Mouse (Mus musculus): ENCODE measurements at regions not wholly inside any gene's neighbourhood (a gene's known extent, or its start where the extent isn't known, plus 50 kb on each side); places are given as distances from the start of the nearest gene placed in this dataset.
A peak's percentile ranks its signal among the peaks of the same experiment; 100 is the strongest.

GRCm38 (mm10) chr6:127362966-127363752, 83.5 kb upstream of the Parp11 start:
- no peak for ATAC-seq (ENCODE audit: insufficient read depth, low FRiP score)

DNA sequence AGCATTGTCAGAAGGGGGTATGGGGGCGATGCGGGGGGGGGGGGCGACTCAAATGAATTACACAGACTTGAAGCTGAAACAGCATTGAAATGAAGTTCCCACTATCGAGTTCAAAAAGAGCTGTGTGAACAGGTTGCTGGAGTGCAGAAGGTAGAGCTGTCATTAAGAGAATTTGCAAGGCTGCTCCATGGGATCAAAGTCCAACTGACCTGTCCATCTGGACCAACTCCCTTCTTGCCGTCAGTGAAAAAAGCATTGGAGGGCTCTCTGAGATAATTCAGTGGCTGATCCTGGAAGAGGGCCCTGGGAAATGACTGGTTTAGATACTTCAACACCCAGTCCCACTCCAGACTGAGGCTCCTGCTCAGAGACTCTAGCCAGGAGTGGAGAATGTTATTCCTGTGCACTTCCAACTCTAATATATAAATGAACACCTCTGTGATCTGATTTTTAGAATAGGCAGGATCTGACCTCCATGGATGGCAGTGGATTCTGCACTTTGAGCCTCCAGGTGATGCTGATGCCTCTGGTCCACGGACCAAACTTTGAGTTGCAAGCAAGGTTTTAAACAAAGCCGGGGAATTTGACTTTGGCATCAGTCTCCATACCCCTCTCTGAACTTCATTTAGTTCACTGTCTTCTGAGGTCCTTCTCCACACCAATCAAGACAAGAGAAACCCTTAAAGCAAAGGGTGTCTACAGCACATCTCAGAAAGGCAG, 82.6 kb upstream of the Parp11 start:
- Histone ChIP-seq H3K27ac (ENCODE audit: low read length) (no peak overlapping the region), H3K4me3 (replicated peaks; ENCODE audit: low read length) (no peak overlapping the region)

More at GRCm38 (mm10) chr6:127362966-127363752, 83.5 kb upstream of the Parp11 start:
- no peak overlapping the region for H3K27ac ChIP-seq (ENCODE audit: low read length)
- no peak overlapping the region for H3K4me3 ChIP-seq (replicated peaks; ENCODE audit: low read length)
- peaks cover 24% of the 10 kb centered on the region for H3K4me1 ChIP-seq (ENCODE audit: control insufficient read depth, insufficient read depth, low read length)
- H3K9me3 ChIP-seq (replicated peaks; ENCODE audit: control insufficient read depth, low read length), result no peaks in the 10 kb centered on the region
- 24% methylated on average over 8 of the region's 8 CpGs for WGBS
- no peaks in the 10 kb centered on the region for H3K27me3 ChIP-seq (ENCODE audit: control insufficient read depth, insufficient read depth, low read length)
- H3K9ac ChIP-seq (ENCODE audit: low read length), result 0 out of 2 replicates have a peak overlapping the region, but pooled peaks have one; percentile 28
- no peak overlapping the region for H3K4me2 ChIP-seq (ENCODE audit: low read depth, low read length)
- no peaks in the 10 kb centered on the region for H3K36me3 ChIP-seq (ENCODE audit: control insufficient read depth, insufficient read depth, low read length)

GRCm38 (mm10) chr6:127364591-127365187, 82.0 kb upstream of the Parp11 start:
- no peak for ATAC-seq (ENCODE audit: insufficient read depth, low FRiP score)

More for the DNA sequence above, 82.6 kb upstream of the Parp11 start:
- H3K4me2 ChIP-seq (ENCODE audit: low read depth, low read length), result no peak overlapping the region
- 36% methylated on average over 7 of the region's 7 CpGs for WGBS
- no peaks in the 10 kb centered on the region for H3K27me3 ChIP-seq (ENCODE audit: control insufficient read depth, insufficient read depth, low read length)
- peaks cover 20% of the 10 kb centered on the region for H3K4me1 ChIP-seq (ENCODE audit: control insufficient read depth, insufficient read depth, low read length)
- H3K9me3 ChIP-seq (replicated peaks; ENCODE audit: control insufficient read depth, low read length), result no peaks in the 10 kb centered on the region
- ATAC-seq (ENCODE audit: insufficient read depth, low FRiP score), result no peak
- H3K9ac ChIP-seq (ENCODE audit: low read length), result no peak overlapping the region
- H3K36me3 ChIP-seq (ENCODE audit: control insufficient read depth, insufficient read depth, low read length), result no peaks in the 10 kb centered on the region

GRCm38 (mm10) chr6:127365246-127365645, 81.4 kb upstream of the Parp11 start:
- WGBS, result 32% methylated on average over 7 of the region's 7 CpGs
- Histone ChIP-seq H3K9ac (ENCODE audit: low read length) (no peak overlapping the region), H3K27me3 (ENCODE audit: control insufficient read depth, insufficient read depth, low read length) (no peaks in the 10 kb centered on the region), H3K4me1 (ENCODE audit: control insufficient read depth, insufficient read depth, low read length) (peaks cover 18% of the 10 kb centered on the region), H3K27ac (ENCODE audit: low read length) (no peak overlapping the region), H3K9me3 (replicated peaks; ENCODE audit: control insufficient read depth, low read length) (no peaks in the 10 kb centered on the region), H3K4me2 (ENCODE audit: low read depth, low read length) (no peak overlapping the region), H3K4me3 (replicated peaks; ENCODE audit: low read length) (no peak overlapping the region), H3K36me3 (ENCODE audit: control insufficient read depth, insufficient read depth, low read length) (no peaks in the 10 kb centered on the region)
- ATAC-seq (ENCODE audit: insufficient read depth, low FRiP score), result no peak

More at GRCm38 (mm10) chr6:127364591-127365187, 82.0 kb upstream of the Parp11 start:
- no peaks in the 10 kb centered on the region for H3K36me3 ChIP-seq (ENCODE audit: control insufficient read depth, insufficient read depth, low read length)
- no peak overlapping the region for H3K9ac ChIP-seq (ENCODE audit: low read length)
- H3K27me3 ChIP-seq (ENCODE audit: control insufficient read depth, insufficient read depth, low read length), result no peaks in the 10 kb centered on the region
- no peak overlapping the region for H3K4me3 ChIP-seq (replicated peaks; ENCODE audit: low read length)
- H3K9me3 ChIP-seq (replicated peaks; ENCODE audit: control insufficient read depth, low read length), result no peaks in the 10 kb centered on the region
- no peak overlapping the region for H3K4me2 ChIP-seq (ENCODE audit: low read depth, low read length)
- WGBS, result 40% methylated on average over 5 of the region's 5 CpGs
- H3K27ac ChIP-seq (ENCODE audit: low read length), result no peak overlapping the region
- H3K4me1 ChIP-seq (ENCODE audit: control insufficient read depth, insufficient read depth, low read length), result peaks cover 18% of the 10 kb centered on the region

- Histone ChIP-seq H3K4me3 (replicated peaks; ENCODE audit: low read length) (no peak overlapping the region), H3K27me3 (ENCODE audit: control insufficient read depth, insufficient read depth, low read length) (no peaks in the 10 kb centered on the region), H3K4me2 (ENCODE audit: low read depth, low read length) (no peak overlapping the region), H3K9me3 (replicated peaks; ENCODE audit: control insufficient read depth, low read length) (no peaks in the 10 kb centered on the region), H3K4me1 (ENCODE audit: control insufficient read depth, insufficient read depth, low read length) (peaks cover 18% of the 10 kb centered on the region), H3K36me3 (ENCODE audit: control insufficient read depth, insufficient read depth, low read length) (no peaks in the 10 kb centered on the region), H3K27ac (ENCODE audit: low read length) (no peak overlapping the region), H3K9ac (ENCODE audit: low read length) (no peak overlapping the region)
- no peak for ATAC-seq (ENCODE audit: insufficient read depth, low FRiP score)
- WGBS, result 46% methylated on average over 2 of the region's 2 CpGs
Observed at GRCm38 (mm10) chr6:127365651-127366050, 81.0 kb upstream of the Parp11 start.

GRCm38 (mm10) chr6:127373052-127373451, 73.6 kb upstream of the Parp11 start:
- no peaks in the 10 kb centered on the region for H3K9me3 ChIP-seq (replicated peaks; ENCODE audit: control insufficient read depth, low read length)
- no peaks in the 10 kb centered on the region for H3K27me3 ChIP-seq (ENCODE audit: control insufficient read depth, insufficient read depth, low read length)
- WGBS, result 78% methylated on average over 5 of the region's 5 CpGs
- H3K36me3 ChIP-seq (ENCODE audit: control insufficient read depth, insufficient read depth, low read length), result no peaks in the 10 kb centered on the region
- H3K4me1 ChIP-seq (ENCODE audit: control insufficient read depth, insufficient read depth, low read length), result peaks cover 17% of the 10 kb centered on the region
- no peak overlapping the region for H3K4me3 ChIP-seq (replicated peaks; ENCODE audit: low read length)
- ATAC-seq (ENCODE audit: insufficient read depth, low FRiP score), result no peak
- H3K4me2 ChIP-seq (ENCODE audit: low read depth, low read length), result no peak overlapping the region
- H3K27ac ChIP-seq (ENCODE audit: low read length), result no peak overlapping the region
- no peak overlapping the region for H3K9ac ChIP-seq (ENCODE audit: low read length)

DNA sequence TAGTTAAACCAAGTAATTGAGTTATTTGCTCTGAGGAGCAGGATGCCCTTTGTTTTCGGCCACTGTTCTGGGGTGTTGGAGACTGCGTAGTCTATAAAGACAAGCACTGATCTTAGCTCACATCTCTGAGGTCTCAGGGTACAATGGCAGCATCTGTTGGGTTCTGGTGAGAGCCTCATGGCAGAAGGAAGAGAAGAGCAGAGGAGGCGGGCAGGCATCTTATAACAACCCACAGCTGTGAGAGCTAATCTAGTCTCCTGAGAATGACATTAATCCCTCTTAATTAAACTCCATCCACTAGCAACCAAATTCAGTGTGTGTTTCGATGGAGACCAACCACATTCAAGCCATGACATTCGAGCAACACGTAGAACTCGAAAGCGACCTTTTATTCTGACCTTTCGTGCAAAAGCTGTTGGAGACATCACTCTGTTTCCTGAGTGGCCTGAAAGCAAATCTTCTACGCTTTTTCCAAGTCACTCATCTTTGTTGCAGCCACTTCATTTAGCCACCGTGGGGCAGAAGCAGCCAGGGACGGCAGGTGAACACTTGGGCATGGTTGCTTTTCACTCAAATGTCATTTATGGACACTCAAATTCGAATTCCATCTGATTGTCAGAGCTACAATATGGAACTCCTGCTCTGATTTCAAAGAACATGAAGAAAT, 72.7 kb upstream of the Parp11 start:
- ATAC-seq (ENCODE audit: insufficient read depth, low FRiP score), result no peak
- WGBS, result 84% methylated on average over 13 of the region's 13 CpGs
- H3K4me3 ChIP-seq (replicated peaks; ENCODE audit: low read length), result no peak overlapping the region

DNA sequence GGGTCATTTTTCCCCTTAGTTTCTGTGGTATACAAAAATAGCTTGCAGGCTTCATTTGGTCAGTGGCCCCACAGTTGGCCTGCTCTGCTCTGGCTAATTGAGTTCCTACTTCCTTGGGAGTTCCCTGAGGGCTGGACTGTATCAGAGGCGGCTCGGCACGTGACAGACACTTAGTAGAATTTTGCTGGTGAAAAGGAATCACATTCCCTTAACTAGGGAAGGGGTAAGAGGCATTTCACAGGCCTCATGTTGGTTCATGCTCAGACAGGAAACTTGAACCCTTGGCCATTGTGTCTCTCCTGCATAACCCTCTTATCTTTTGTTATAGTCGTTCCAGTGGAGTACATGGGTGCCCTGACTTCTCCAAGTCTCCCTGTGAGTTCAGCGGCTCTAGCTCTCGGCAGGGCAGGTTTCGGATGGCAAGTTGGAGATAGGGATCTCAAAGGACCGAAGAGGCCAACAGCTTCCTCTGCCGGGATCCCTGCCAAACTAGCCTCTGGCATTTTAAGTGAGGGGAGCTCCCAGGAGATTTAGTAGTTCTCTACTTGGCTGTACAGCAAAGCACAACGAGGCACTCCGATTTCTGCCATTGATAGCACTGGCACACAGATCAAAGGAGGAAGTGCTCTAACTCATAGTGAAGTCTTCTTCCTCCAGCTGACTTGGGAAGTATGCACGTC, 72.0 kb upstream of the Parp11 start:
- Histone ChIP-seq H3K9me3 (replicated peaks; ENCODE audit: control insufficient read depth, low read length) (no peaks in the 10 kb centered on the region), H3K9ac (ENCODE audit: low read length) (no peak overlapping the region), H3K4me2 (ENCODE audit: low read depth, low read length) (no peak overlapping the region), H3K27ac (ENCODE audit: low read length) (peak overlapping the region; percentile 29; the same call in 1 of the 2 replicates), H3K27me3 (ENCODE audit: control insufficient read depth, insufficient read depth, low read length) (no peaks in the 10 kb centered on the region), H3K4me3 (replicated peaks; ENCODE audit: low read length) (no peak overlapping the region), H3K4me1 (ENCODE audit: control insufficient read depth, insufficient read depth, low read length) (peaks cover 17% of the 10 kb centered on the region), H3K36me3 (ENCODE audit: control insufficient read depth, insufficient read depth, low read length) (no peaks in the 10 kb centered on the region)
- ATAC-seq (ENCODE audit: insufficient read depth, low FRiP score), result peak; percentile 64; the same call in 1 of the 2 replicates
- 48% methylated on average over 12 of the region's 12 CpGs for WGBS

More for the DNA sequence above, 72.7 kb upstream of the Parp11 start:
- Histone ChIP-seq H3K27ac (ENCODE audit: low read length) (no peak overlapping the region), H3K9ac (ENCODE audit: low read length) (no peak overlapping the region), H3K27me3 (ENCODE audit: control insufficient read depth, insufficient read depth, low read length) (no peaks in the 10 kb centered on the region), H3K36me3 (ENCODE audit: control insufficient read depth, insufficient read depth, low read length) (no peaks in the 10 kb centered on the region), H3K4me1 (ENCODE audit: control insufficient read depth, insufficient read depth, low read length) (peaks cover 17% of the 10 kb centered on the region), H3K4me2 (ENCODE audit: low read depth, low read length) (no peak overlapping the region), H3K9me3 (replicated peaks; ENCODE audit: control insufficient read depth, low read length) (no peaks in the 10 kb centered on the region)

Data from stomach, embryonic 16.5 days (tissue).